Mouse (Mus musculus) lung, embryonic 15.5 days (tissue): Measurements from ENCODE around the gene Dcun1d4. TPM values are rescaled to one million over a fixed set of nuclear protein-coding genes. Genes with fewer than 3 reads are reported as not detected.

Source experiments
- ATAC-seq: fragments of 200-750 bp; cut with Nextera tagmentation; 2 replicates; pipeline ENCODE4 v1.8.0; 2017; ENCODE audit warnings: moderate number of reproducible peaks, borderline replicate concordance; ENCODE audit not compliant: low FRiP score, low TSS enrichment; ENCODE audit errors: extremely low read depth
- H3K27ac ChIP-seq: fragments of 300-500 bp; sonication (generic); 2 replicates; pipeline ENCODE4 v1.5.1; 2015; ENCODE audit warnings: moderate library complexity, mild to moderate bottlenecking, inconsistent platforms
- H3K27me3 ChIP-seq: fragments of 300-500 bp; sonication (generic); 2 replicates; pipeline ENCODE4 v1.6.1; 2015; ENCODE audit warnings: inconsistent platforms
- H3K36me3 ChIP-seq: fragments of 300-500 bp; sonication (generic); 2 replicates; pipeline ENCODE4 v1.6.1; 2015; ENCODE audit warnings: inconsistent platforms
- H3K4me1 ChIP-seq: fragments of 300-500 bp; sonication (generic); 2 replicates; pipeline ENCODE4 v1.6.1; 2015; ENCODE audit warnings: inconsistent platforms
- H3K4me2 ChIP-seq: fragments of 300-500 bp; sonication (generic); 2 replicates; pipeline ENCODE4 v1.6.1; 2015; ENCODE audit warnings: inconsistent platforms, mild to moderate bottlenecking, moderate library complexity
- H3K4me3 ChIP-seq: fragments of 300-500 bp; sonication (generic); 2 replicates; pipeline ENCODE4 v1.5.1; 2015; ENCODE audit warnings: mild to moderate bottlenecking, inconsistent platforms
- H3K9ac ChIP-seq: fragments of 300-500 bp; sonication (generic); 2 replicates; pipeline ENCODE4 v1.6.1; 2015; ENCODE audit warnings: inconsistent platforms
- H3K9me3 ChIP-seq: fragments of 300-500 bp; sonication (generic); 2 replicates; pipeline ENCODE4 v1.6.1; 2016; ENCODE audit warnings: inconsistent platforms
- WGBS: fragments of 180-500 bp; shearing (Covaris S2); methylation state at CpG from one replicate; pipeline ENCODE4 v1.1.7; 2015; 5-methylcytosine and 5-hydroxymethylcytosine counted together
- polyA plus RNA-seq: library from polyadenylated mRNA; unstranded; fragments of >200 nt; fragmentation: Nextera tagmentation; extraction: Ambion mirVana; gene quantifications from 2 replicates; pipeline ENCODE4 v1.2.1, GENCODE M21; 2015

Dcun1d4 gene
- polyA plus RNA-seq, 1 experiment from 2014 or later: 21.3 TPM

DNA sequence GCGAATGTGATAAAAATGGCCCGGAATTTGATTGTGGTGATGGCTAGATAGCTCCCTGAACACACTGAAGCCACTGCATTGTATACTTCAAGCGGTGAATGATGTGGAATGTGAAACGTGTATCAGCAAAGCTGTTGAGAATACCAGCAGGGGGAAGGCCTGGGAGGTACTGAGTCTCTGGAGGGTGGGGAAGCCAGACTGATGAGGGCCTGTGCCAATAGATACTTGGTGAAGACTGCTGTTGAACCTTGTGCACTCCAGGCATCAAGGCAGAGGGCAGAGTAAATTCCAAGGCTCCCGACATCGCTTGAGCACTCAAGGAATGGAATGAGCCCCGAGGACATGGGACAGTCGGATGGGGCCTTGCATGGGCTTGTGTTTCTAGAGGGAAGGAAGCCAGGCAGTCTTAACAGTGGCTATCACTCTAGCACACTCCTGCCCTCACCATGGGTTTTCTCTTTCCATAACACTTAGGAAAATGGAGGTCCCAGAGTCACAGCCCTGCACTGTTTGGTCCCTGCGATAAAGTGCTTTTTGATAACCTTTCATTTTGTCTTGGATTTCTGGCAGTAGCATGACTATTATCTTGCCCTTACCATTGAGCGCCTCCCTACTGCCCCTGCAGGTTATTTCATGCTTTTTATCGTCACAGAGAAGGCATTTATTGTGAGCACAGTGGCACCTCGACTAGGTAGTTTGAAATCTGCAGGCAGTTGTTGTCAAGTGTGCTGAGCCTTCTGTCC, 22.4 kb downstream of the Dcun1d4 start:
- Histone ChIP-seq H3K4me1 (peaks cover 11% of the 10 kb centered on the region; the same call in 1 of the 2 replicates), H3K9ac (no peak overlapping the region), H3K27ac (no peak overlapping the region), H3K4me2 (no peak overlapping the region), H3K4me3 (no peak overlapping the region), H3K36me3 (no peaks in the 10 kb centered on the region), H3K9me3 (no peaks in the 10 kb centered on the region), H3K27me3 (no peaks in the 10 kb centered on the region)
- ATAC-seq: no peak
- 63% methylated on average over 12 of the region's 12 CpGs for WGBS

DNA sequence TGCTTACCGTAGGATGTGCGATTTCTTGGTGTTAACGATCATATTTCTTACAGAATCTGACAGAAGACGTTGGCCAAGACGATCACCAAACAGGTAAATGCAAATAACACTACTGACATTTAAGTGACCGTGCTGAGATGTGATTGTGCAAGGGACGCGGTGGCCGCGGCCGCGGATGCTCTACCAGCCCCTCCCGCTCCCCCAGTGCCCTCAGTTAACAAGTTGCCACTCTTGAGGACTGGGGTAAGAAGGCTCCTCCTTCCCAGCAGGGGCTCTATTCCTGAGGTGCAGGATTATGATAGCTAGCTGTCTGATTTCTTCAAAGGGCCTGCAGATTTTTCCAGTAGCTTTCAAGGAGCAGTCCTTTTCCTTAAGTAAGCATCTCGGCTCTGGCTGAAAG, 30.3 kb downstream of the Dcun1d4 start:
- Histone ChIP-seq H3K27ac (no peak overlapping the region), H3K4me1 (peaks cover 9% of the 10 kb centered on the region; the same call in 1 of the 2 replicates), H3K9me3 (no peaks in the 10 kb centered on the region), H3K27me3 (no peaks in the 10 kb centered on the region), H3K4me2 (no peak overlapping the region), H3K4me3 (no peak overlapping the region), H3K36me3 (peaks cover 4% of the 10 kb centered on the region; the same call in 1 of the 2 replicates), H3K9ac (no peak overlapping the region)
- ATAC-seq: no peak
- WGBS: 72% methylated on average over 14 of the region's 14 CpGs

DNA sequence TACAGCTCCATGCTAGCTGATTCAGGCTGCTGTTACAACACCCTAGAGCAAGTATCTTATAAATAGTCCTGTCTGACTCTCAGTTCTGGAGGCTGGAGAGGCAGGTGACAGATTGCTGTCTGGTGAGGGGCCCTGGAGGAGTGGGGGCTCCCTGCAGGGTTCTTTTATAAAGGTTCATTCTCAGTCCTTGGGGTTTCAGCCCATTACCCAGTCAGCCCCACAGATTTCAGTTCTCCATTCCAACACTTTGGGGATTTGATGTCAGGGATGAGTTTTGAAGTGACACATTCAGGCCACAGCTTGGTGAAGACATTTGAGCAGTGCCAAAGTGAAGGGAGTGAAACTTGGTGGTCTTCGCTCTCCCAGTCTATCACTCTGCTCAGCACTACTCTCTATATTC, 31.4 kb downstream of the Dcun1d4 start:
- Histone ChIP-seq H3K4me2 (no peak overlapping the region), H3K4me3 (no peak overlapping the region), H3K4me1 (0 out of 2 replicates have a peak, but pooled peaks cover 5% of the 10 kb centered on the region), H3K36me3 (peaks cover 6% of the 10 kb centered on the region; the same call in 1 of the 2 replicates), H3K9ac (no peak overlapping the region), H3K27me3 (no peaks in the 10 kb centered on the region), H3K9me3 (no peaks in the 10 kb centered on the region), H3K27ac (no peak overlapping the region)
- 93% methylated on average over 1 of the region's 1 CpGs for WGBS
- ATAC-seq: no peak

DNA sequence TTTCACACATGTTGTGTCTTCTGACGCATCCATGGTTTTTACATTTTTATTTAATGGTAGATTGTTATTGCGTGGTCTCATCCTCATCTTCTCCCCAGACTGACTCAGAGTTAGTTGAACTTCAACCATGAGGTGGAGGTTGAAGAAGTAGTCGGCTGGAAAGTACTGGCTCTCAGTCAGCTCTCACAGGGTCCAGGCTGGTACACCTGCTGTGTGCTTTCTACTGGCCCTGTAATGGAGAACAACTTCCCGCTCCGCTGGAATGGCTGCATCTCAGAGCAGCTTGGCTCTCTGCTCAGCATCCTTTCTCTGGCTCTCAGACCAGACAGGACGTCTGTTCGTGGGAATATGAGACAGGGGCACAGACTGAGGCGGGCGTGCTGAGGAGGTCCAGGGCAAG, 31.9 kb downstream of the Dcun1d4 start:
- 0 out of 2 replicates have a peak, but pooled peaks cover 5% of the 10 kb centered on the region for H3K4me1 ChIP-seq
- H3K36me3 ChIP-seq: peaks cover 6% of the 10 kb centered on the region; the same call in 1 of the 2 replicates
- no peaks in the 10 kb centered on the region for H3K9me3 ChIP-seq
- H3K4me3 ChIP-seq: no peak overlapping the region
- no peak overlapping the region for H3K27ac ChIP-seq
- WGBS: 73% methylated on average over 9 of the region's 9 CpGs
- H3K4me2 ChIP-seq: no peak overlapping the region
- ATAC-seq: no peak
- H3K27me3 ChIP-seq: no peaks in the 10 kb centered on the region
- H3K9ac ChIP-seq: no peak overlapping the region

DNA sequence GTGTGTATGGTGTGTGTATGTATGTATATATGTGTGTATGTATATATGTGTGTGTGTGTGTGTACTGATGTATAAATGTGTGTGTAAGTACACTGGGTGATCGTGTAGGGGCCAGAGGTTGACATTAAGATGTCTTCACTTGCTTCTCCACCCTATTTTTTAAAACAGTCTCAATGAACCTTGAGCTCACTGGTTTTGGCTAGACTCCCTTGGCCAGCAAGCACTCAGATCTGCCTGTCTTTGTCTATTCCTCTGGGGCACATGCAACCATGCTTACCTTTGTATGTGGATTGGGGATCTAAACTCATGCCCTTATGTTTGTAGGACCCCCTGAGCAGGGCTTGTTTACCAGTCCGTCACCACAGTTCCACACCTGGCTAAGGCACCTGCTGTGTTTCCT, 33.4 kb downstream of the Dcun1d4 start:
- Histone ChIP-seq H3K4me1 (0 out of 2 replicates have a peak, but pooled peaks cover 5% of the 10 kb centered on the region), H3K9ac (no peak overlapping the region), H3K27me3 (no peaks in the 10 kb centered on the region), H3K4me2 (no peak overlapping the region), H3K27ac (no peak overlapping the region), H3K9me3 (no peaks in the 10 kb centered on the region), H3K36me3 (peaks cover 6% of the 10 kb centered on the region; the same call in 1 of the 2 replicates), H3K4me3 (no peak overlapping the region)
- 78% methylated on average over 2 of the region's 2 CpGs for WGBS
- ATAC-seq: no peak

DNA sequence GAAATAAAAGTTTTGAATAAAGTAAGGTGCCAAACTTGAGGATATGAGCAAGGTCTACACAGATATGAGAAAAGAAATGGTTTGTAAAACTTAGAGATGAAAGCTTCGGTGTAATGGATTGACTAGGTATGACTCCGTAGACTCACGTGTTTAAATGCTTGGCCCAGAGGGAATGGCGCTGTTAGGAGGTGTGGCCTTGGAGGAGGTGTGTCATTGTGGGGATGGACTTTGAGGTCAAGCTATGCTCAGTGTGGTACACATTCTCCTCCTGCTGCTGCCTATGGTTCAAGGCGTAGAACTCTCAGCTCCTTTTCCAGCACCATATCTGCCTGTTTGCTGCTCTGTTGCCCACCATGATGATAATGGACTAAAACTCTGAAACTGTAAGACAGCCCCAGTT, 36.5 kb downstream of the Dcun1d4 start:
- Histone ChIP-seq H3K4me1 (no peaks in the 10 kb centered on the region), H3K36me3 (peaks cover 6% of the 10 kb centered on the region; the same call in 1 of the 2 replicates), H3K9ac (no peak overlapping the region), H3K9me3 (no peaks in the 10 kb centered on the region), H3K27ac (no peak overlapping the region), H3K4me3 (no peak overlapping the region), H3K4me2 (no peak overlapping the region), H3K27me3 (no peaks in the 10 kb centered on the region)
- no peak for ATAC-seq
- WGBS: 90% methylated on average over 5 of the region's 5 CpGs

DNA sequence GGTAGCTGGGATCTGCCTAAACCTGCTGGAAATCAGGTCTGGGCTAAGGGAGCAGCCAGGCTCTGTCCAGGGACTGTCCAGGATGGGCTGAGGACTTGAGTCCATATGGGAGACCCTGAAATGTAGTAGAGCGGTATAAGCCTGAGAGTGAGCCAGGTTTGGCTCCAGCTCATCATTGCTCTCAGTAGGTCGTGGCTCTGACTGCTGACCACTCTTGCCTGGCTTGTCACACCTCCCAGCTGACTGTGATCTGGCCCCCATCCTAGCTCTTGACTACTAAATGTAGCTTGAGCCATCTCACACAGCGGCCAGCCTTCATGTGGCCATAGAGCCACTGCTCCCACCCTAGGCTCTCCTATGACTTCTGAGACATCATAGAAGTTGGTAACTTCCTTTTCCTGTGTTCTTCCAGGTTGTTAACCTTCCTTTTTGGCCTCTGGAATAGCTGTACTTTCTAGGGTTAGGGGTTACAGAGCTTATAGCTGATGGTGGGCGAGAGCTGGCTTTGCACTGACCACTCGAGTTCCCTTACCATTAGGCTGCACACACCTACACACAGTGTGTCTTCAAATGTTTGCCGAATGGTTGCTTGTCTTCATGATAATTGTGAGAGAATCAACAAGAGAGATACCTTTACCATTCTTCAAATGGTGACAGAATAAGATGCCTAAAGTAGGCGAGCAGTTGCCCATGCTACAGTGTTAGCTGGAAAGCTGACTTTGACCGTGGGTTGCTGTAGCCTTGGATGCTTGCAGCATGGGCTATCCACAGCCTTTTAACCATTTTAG, 37.8 kb downstream of the Dcun1d4 start:
- H3K9me3 ChIP-seq: no peaks in the 10 kb centered on the region
- ATAC-seq: no peak
- no peak overlapping the region for H3K4me3 ChIP-seq
- 92% methylated on average over 8 of the region's 8 CpGs for whole genome bisulfite sequencing
- H3K4me2 ChIP-seq: no peak overlapping the region
- no peaks in the 10 kb centered on the region for H3K27me3 ChIP-seq
- peaks cover 6% of the 10 kb centered on the region; the same call in 1 of the 2 replicates for H3K36me3 ChIP-seq
- no peaks in the 10 kb centered on the region for H3K4me1 ChIP-seq
- H3K27ac ChIP-seq: no peak overlapping the region
- H3K9ac ChIP-seq: no peak overlapping the region

DNA sequence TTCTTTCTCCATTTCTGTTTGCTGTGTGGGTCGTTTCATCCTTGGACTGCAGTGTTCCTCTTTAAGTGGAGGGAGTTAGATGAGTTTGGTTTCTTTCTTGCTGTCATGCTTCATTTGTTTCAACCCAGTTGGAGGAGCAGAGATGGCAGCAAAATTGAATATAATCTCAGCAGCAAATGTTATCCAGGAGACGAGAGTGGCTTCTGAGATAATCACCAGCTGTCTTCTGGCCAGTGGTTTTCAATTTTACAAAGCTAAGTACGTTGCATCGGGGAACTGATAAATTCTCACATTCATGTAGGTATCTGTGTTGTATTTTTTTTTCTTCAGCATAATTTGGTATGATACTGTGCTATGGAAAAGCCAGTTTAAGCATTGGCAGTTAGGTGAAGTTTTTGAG, 40.0 kb downstream of the Dcun1d4 start:
- 84% methylated on average over 4 of the region's 4 CpGs for WGBS
- H3K9me3 ChIP-seq: no peaks in the 10 kb centered on the region
- H3K36me3 ChIP-seq: 0 out of 2 replicates have a peak, but pooled peaks cover 3% of the 10 kb centered on the region
- H3K27me3 ChIP-seq: no peaks in the 10 kb centered on the region
- no peak overlapping the region for H3K9ac ChIP-seq
- no peak overlapping the region for H3K4me2 ChIP-seq
- 0 out of 2 replicates have a peak, but pooled peaks cover 2% of the 10 kb centered on the region for H3K4me1 ChIP-seq
- no peak overlapping the region for H3K27ac ChIP-seq
- H3K4me3 ChIP-seq: no peak overlapping the region
- ATAC-seq: no peak

DNA sequence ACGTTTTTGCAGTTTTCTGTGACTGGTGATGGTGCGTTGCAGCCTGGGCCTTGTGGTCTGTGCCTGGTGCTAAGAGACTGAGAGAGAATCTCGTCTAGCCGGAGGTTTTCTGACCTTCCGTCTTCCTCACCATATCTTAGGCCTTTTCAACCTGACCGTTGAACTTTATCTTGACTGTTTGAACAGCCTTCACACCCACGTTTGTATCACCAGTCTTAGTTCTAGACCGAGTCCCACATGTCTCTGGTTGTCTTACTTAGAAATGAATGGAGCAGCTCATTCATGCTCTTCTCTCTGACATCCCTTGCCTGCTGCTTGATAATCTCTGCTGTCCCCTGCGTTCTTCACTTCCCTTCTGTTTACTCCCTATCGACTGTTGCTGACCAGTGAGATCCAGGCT, 42.4 kb downstream of the Dcun1d4 start:
- H3K27ac ChIP-seq: no peak overlapping the region
- H3K4me2 ChIP-seq: no peak overlapping the region
- ATAC-seq: no peak
- no peaks in the 10 kb centered on the region for H3K27me3 ChIP-seq
- 59% methylated on average over 10 of the region's 10 CpGs for WGBS
- H3K9ac ChIP-seq: no peak overlapping the region
- peaks cover 8% of the 10 kb centered on the region for H3K36me3 ChIP-seq
- H3K4me1 ChIP-seq: 0 out of 2 replicates have a peak, but pooled peaks cover 2% of the 10 kb centered on the region
- no peak overlapping the region for H3K4me3 ChIP-seq
- H3K9me3 ChIP-seq: no peaks in the 10 kb centered on the region

DNA sequence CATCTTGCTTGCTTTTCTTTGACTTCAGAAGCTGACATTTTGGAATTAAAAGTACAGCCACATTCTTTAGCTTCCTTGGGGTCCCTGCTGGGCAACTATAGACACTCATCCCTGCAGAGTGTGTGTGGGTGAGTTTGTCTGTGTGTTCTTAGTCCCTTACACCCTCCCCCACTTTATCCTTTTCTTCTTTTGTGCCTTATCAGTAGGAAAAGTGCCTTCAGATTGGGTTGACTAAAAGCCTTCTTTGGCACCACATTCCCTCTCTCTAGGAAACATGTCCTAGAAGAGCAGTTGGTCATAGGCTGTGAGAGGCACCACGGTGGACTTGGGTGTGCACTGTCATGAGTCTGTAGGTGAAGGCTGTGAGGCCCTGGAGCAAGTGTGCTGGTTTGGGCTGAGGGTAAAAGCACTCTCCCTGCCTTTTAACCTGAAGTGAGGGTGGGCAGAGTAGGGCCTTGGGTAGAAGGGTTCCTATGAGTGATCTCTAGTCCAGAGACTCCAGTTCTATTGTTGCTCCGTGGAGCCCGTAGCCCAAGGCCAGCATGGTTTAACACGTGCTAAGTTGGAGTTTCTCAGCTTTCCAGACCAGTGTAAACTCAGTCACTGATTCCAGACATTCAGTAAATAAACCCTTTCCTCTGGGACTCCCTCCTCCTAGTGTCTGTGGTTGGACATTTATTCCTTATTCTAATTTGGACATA, 43.6 kb downstream of the Dcun1d4 start:
- Histone ChIP-seq H3K27me3 (no peaks in the 10 kb centered on the region), H3K27ac (peak overlapping the region; percentile 7; the same call in 1 of the 2 replicates), H3K9me3 (no peaks in the 10 kb centered on the region), H3K9ac (no peak overlapping the region), H3K4me1 (0 out of 2 replicates have a peak, but pooled peaks cover 2% of the 10 kb centered on the region), H3K4me2 (no peak overlapping the region), H3K4me3 (no peak overlapping the region), H3K36me3 (peaks cover 8% of the 10 kb centered on the region)
- 52% methylated on average over 4 of the region's 4 CpGs for WGBS
- ATAC-seq: no peak

DNA sequence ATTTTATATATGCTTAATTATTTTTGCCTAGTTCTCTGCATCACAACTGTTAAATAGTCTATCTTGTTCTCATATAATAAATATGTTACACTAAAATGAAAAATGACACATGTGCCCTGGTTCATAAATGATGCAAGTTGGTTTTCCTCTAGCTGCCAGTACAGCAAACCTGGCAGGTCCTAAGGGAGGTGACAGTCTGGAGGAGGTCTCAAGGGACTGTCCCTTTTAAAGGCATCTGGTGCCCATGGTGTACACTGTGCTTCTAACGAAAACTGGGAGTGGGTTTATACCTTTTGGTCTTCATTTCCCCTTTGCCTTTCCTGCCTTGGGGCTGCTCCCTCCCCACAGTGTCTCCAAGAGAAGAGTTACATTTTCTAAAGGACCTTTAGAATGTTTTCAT, 51.4 kb downstream of the Dcun1d4 start:
- 79% methylated on average over 1 of the region's 1 CpGs for WGBS

More for the DNA sequence above, 51.4 kb downstream of the Dcun1d4 start:
- H3K9ac ChIP-seq: no peak overlapping the region
- no peaks in the 10 kb centered on the region for H3K9me3 ChIP-seq
- no peak overlapping the region for H3K27ac ChIP-seq
- no peak overlapping the region for H3K4me3 ChIP-seq
- no peaks in the 10 kb centered on the region for H3K36me3 ChIP-seq
- no peaks in the 10 kb centered on the region for H3K4me1 ChIP-seq
- H3K27me3 ChIP-seq: no peaks in the 10 kb centered on the region
- no peak overlapping the region for H3K4me2 ChIP-seq
- ATAC-seq: no peak
